Mouse (Mus musculus) midbrain, embryonic 13.5 days (tissue): ENCODE measurements around the gene Lrch1. TPM values are rescaled to one million over a fixed set of nuclear protein-coding genes. Genes with fewer than 3 reads are reported as not detected.

Source experiments
- ATAC-seq: fragments of 200-750 bp; cut with Nextera tagmentation; 2 replicates; pipeline ENCODE4 v1.8.0; 2017; ENCODE audit warnings: mild to moderate bottlenecking, moderate TSS enrichment, moderate library complexity
- H3K27ac ChIP-seq: fragments of 300-500 bp; sonication (generic); 2 replicates; pipeline ENCODE4 v1.5.1; 2015; ENCODE audit warnings: inconsistent platforms, mild to moderate bottlenecking, moderate library complexity
- H3K27me3 ChIP-seq: fragments of 300-500 bp; sonication (generic); 2 replicates; pipeline ENCODE4 v1.6.1; 2015; ENCODE audit warnings: mild to moderate bottlenecking, inconsistent platforms
- H3K36me3 ChIP-seq: fragments of 300-500 bp; sonication (generic); 2 replicates; pipeline ENCODE4 v1.6.1; 2015; ENCODE audit warnings: mild to moderate bottlenecking, inconsistent platforms
- H3K4me1 ChIP-seq: fragments of 300-500 bp; sonication (generic); replicated peaks from 2 replicates; pipeline ENCODE4 v1.6.1; 2015; ENCODE audit warnings: inconsistent platforms
- H3K4me2 ChIP-seq: fragments of 300-500 bp; sonication (generic); replicated peaks from 2 replicates; pipeline ENCODE4 v1.6.1; 2015; ENCODE audit warnings: moderate library complexity, mild to moderate bottlenecking, inconsistent platforms
- H3K4me3 ChIP-seq: fragments of 300-500 bp; sonication (generic); replicated peaks from 2 replicates; pipeline ENCODE4 v1.5.1; 2015; ENCODE audit warnings: mild to moderate bottlenecking, inconsistent platforms
- H3K9ac ChIP-seq: fragments of 300-500 bp; sonication (generic); replicated peaks from 2 replicates; pipeline ENCODE4 v1.6.1; 2015; ENCODE audit warnings: mild to moderate bottlenecking, inconsistent platforms
- H3K9me3 ChIP-seq: fragments of 300-500 bp; sonication (generic); 2 replicates; pipeline ENCODE4 v1.6.1; 2016; ENCODE audit warnings: mild to moderate bottlenecking, inconsistent platforms
- WGBS: fragments of 180-500 bp; shearing (Covaris S2); methylation state at CpG from one replicate; pipeline ENCODE4 v1.1.7; 2015; 5-methylcytosine and 5-hydroxymethylcytosine counted together
- polyA plus RNA-seq: library from polyadenylated mRNA; unstranded; fragments of >200 nt; fragmentation: Nextera tagmentation; extraction: Ambion mirVana; gene quantifications from 2 replicates; pipeline ENCODE4 v1.2.1, GENCODE M21; 2015

The Lrch1 gene
- polyA plus RNA-seq, result 9.7 and 10.0 TPM in 2 replicates

- Histone ChIP-seq H3K27ac (peak within 1 kb of the TSS; percentile 87), H3K27me3 (no peaks in the 10 kb centered on the region), H3K36me3 (no peaks in the 10 kb centered on the region), H3K4me3 (peak within 1 kb of the TSS; percentile 84), H3K9me3 (no peaks in the 10 kb centered on the region), H3K4me1 (peaks cover 20% of the 10 kb centered on the region), H3K4me2 (peak within 1 kb of the TSS; percentile 79), H3K9ac (peak within 1 kb of the TSS; percentile 87)
- peak; percentile 70 for ATAC-seq
- WGBS, result 1% methylated on average over 64 of the region's 65 CpGs
Observed at GRCm38 (mm10) chr14:74947376-74948013, at the start of gene Lrch1. TSS of gene Lrch1 (minus strand) at chr14:74947876.

- no peaks in the 10 kb centered on the region for H3K9me3 ChIP-seq
- no peaks in the 10 kb centered on the region for H3K27me3 ChIP-seq
- ATAC-seq, result no peak
- H3K4me2 ChIP-seq, result no peak overlapping the region
- no peaks in the 10 kb centered on the region for H3K4me1 ChIP-seq
- WGBS, result 89% methylated on average over 2 of the region's 2 CpGs
- H3K27ac ChIP-seq, result no peak overlapping the region
- no peak overlapping the region for H3K4me3 ChIP-seq
- no peaks in the 10 kb centered on the region for H3K36me3 ChIP-seq
- no peak overlapping the region for H3K9ac ChIP-seq
Observed at GRCm38 (mm10) chr14:74997041-74997440, 49.4 kb upstream of the Lrch1 start.

GRCm38 (mm10) chr14:74996556-74996955, 48.9 kb upstream of the Lrch1 start:
- WGBS, result 87% methylated on average over 3 of the region's 3 CpGs
- H3K27me3 ChIP-seq, result no peaks in the 10 kb centered on the region
- no peaks in the 10 kb centered on the region for H3K4me1 ChIP-seq
- H3K4me3 ChIP-seq, result no peak overlapping the region
- ATAC-seq, result no peak
- H3K9me3 ChIP-seq, result no peaks in the 10 kb centered on the region
- no peak overlapping the region for H3K4me2 ChIP-seq
- H3K9ac ChIP-seq, result no peak overlapping the region
- no peaks in the 10 kb centered on the region for H3K36me3 ChIP-seq
- H3K27ac ChIP-seq, result no peak overlapping the region

GRCm38 (mm10) chr14:74990504-74990903, 42.8 kb upstream of the Lrch1 start:
- no peak overlapping the region for H3K27ac ChIP-seq
- H3K36me3 ChIP-seq, result no peaks in the 10 kb centered on the region
- H3K9ac ChIP-seq, result no peak overlapping the region
- ATAC-seq, result no peak
- 19% methylated on average over 1 of the region's 1 CpGs for WGBS
- no peaks in the 10 kb centered on the region for H3K9me3 ChIP-seq
- no peaks in the 10 kb centered on the region for H3K27me3 ChIP-seq
- no peak overlapping the region for H3K4me2 ChIP-seq
- H3K4me1 ChIP-seq, result no peaks in the 10 kb centered on the region
- no peak overlapping the region for H3K4me3 ChIP-seq

GRCm38 (mm10) chr14:74989909-74990308, 42.2 kb upstream of the Lrch1 start:
- no peaks in the 10 kb centered on the region for H3K36me3 ChIP-seq
- no peak for ATAC-seq
- H3K9ac ChIP-seq, result no peak overlapping the region
- no peaks in the 10 kb centered on the region for H3K4me1 ChIP-seq
- no peak overlapping the region for H3K4me3 ChIP-seq
- H3K4me2 ChIP-seq, result no peak overlapping the region
- no peaks in the 10 kb centered on the region for H3K27me3 ChIP-seq
- no peaks in the 10 kb centered on the region for H3K9me3 ChIP-seq
- 89% methylated on average over 4 of the region's 4 CpGs for WGBS
- H3K27ac ChIP-seq, result no peak overlapping the region

- no peak overlapping the region for H3K27ac ChIP-seq
- H3K4me2 ChIP-seq, result no peak overlapping the region
- H3K27me3 ChIP-seq, result no peaks in the 10 kb centered on the region
- H3K9ac ChIP-seq, result no peak overlapping the region
- no peaks in the 10 kb centered on the region for H3K4me1 ChIP-seq
- H3K4me3 ChIP-seq, result no peak overlapping the region
- no peaks in the 10 kb centered on the region for H3K36me3 ChIP-seq
- no peak for ATAC-seq
- no peaks in the 10 kb centered on the region for H3K9me3 ChIP-seq
- 34% methylated on average over 4 of the region's 4 CpGs for WGBS
Observed at GRCm38 (mm10) chr14:74989322-74989721, 41.6 kb upstream of the Lrch1 start.

GRCm38 (mm10) chr14:74986527-74986926, 38.9 kb upstream of the Lrch1 start:
- WGBS, result 83% methylated on average over 3 of the region's 3 CpGs
- ATAC-seq, result no peak
- H3K4me3 ChIP-seq, result no peak overlapping the region
- no peak overlapping the region for H3K9ac ChIP-seq
- H3K4me1 ChIP-seq, result no peaks in the 10 kb centered on the region
- no peak overlapping the region for H3K27ac ChIP-seq
- H3K27me3 ChIP-seq, result no peaks in the 10 kb centered on the region
- H3K4me2 ChIP-seq, result no peak overlapping the region
- H3K9me3 ChIP-seq, result no peaks in the 10 kb centered on the region
- no peaks in the 10 kb centered on the region for H3K36me3 ChIP-seq

- Histone ChIP-seq H3K4me2 (no peak overlapping the region), H3K27ac (no peak overlapping the region), H3K4me1 (no peaks in the 10 kb centered on the region), H3K9me3 (no peaks in the 10 kb centered on the region), H3K4me3 (no peak overlapping the region), H3K27me3 (no peaks in the 10 kb centered on the region), H3K36me3 (no peaks in the 10 kb centered on the region), H3K9ac (no peak overlapping the region)
- no peak for ATAC-seq
- WGBS, result 60% methylated on average over 4 of the region's 4 CpGs
Observed at GRCm38 (mm10) chr14:74985658-74986057, 38.0 kb upstream of the Lrch1 start.

GRCm38 (mm10) chr14:74984817-74985391, 37.2 kb upstream of the Lrch1 start:
- Histone ChIP-seq H3K4me3 (no peak overlapping the region), H3K9me3 (no peaks in the 10 kb centered on the region), H3K4me2 (no peak overlapping the region), H3K36me3 (no peaks in the 10 kb centered on the region), H3K4me1 (no peaks in the 10 kb centered on the region), H3K9ac (no peak overlapping the region), H3K27me3 (no peaks in the 10 kb centered on the region), H3K27ac (no peak overlapping the region)
- WGBS, result 75% methylated on average over 7 of the region's 7 CpGs
- ATAC-seq, result no peak

GRCm38 (mm10) chr14:74983079-74983478, 35.4 kb upstream of the Lrch1 start:
- Histone ChIP-seq H3K4me3 (no peak overlapping the region), H3K9me3 (no peaks in the 10 kb centered on the region), H3K4me2 (no peak overlapping the region), H3K9ac (no peak overlapping the region), H3K4me1 (no peaks in the 10 kb centered on the region), H3K27me3 (no peaks in the 10 kb centered on the region), H3K27ac (no peak overlapping the region), H3K36me3 (no peaks in the 10 kb centered on the region)
- ATAC-seq, result no peak
- 91% methylated on average over 5 of the region's 5 CpGs for WGBS

- H3K27me3 ChIP-seq, result no peaks in the 10 kb centered on the region
- WGBS, result 63% methylated on average over 3 of the region's 3 CpGs
- no peaks in the 10 kb centered on the region for H3K9me3 ChIP-seq
- H3K36me3 ChIP-seq, result no peaks in the 10 kb centered on the region
- no peak overlapping the region for H3K9ac ChIP-seq
- no peaks in the 10 kb centered on the region for H3K4me1 ChIP-seq
- no peak overlapping the region for H3K27ac ChIP-seq
- H3K4me2 ChIP-seq, result no peak overlapping the region
- H3K4me3 ChIP-seq, result no peak overlapping the region
- no peak for ATAC-seq
Observed at GRCm38 (mm10) chr14:74981016-74981415, 33.3 kb upstream of the Lrch1 start.

- Histone ChIP-seq H3K4me3 (no peak overlapping the region), H3K4me1 (no peaks in the 10 kb centered on the region), H3K9me3 (no peaks in the 10 kb centered on the region), H3K36me3 (no peaks in the 10 kb centered on the region), H3K27me3 (no peaks in the 10 kb centered on the region), H3K9ac (no peak overlapping the region), H3K27ac (no peak overlapping the region), H3K4me2 (no peak overlapping the region)
- no peak for ATAC-seq
- WGBS, result 65% methylated on average over 6 of the region's 6 CpGs
Observed at GRCm38 (mm10) chr14:74976972-74977371, 29.3 kb upstream of the Lrch1 start.
